Mouse (Mus musculus): ENCODE results near the gene Chit1. TPM values are rescaled to one million over a fixed set of nuclear protein-coding genes. Genes with fewer than 3 reads are reported as not detected.

Chit1 gene
- polyA plus RNA-seq, 1 experiment from 2014 or later = 0.09 TPM

DNA sequence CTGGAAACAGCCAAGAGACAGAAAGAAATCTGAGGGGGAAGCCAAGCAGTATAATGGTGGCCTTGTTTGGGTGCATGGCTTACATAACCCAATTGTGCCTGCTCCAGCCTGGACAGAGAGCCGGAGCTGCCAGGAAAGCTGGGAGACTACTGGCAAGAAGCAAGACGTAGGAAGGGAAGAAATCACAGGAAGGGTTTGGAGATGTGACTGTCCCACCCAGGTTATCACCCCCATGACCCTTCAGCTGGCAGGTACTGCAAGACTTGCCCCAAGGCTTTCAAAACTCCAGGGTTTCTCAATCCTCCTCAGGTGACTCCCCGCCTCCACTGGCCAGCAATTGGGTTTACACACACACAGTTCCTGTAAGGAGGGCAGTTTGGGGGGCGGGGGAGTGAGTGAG, 71.0 kb downstream of the Chit1 start, which contains the start of gene Chil1:
Gene Chil1, plus strand, starts transcription at position 152 of the 400 bp plus-strand sequence.
- Histone ChIP-seq H3K4me2 (replicated peaks) (no peak within 1 kb of the TSS), H3K9me3 (no peaks in the 10 kb centered on the region), H3K27me3 (0 out of 2 replicates have a peak, but pooled peaks cover 9% of the 10 kb centered on the region), H3K27ac (no peak within 1 kb of the TSS), H3K9ac (replicated peaks) (no peak within 1 kb of the TSS), H3K36me3 (no peaks in the 10 kb centered on the region), H3K4me3 (replicated peaks) (no peak within 1 kb of the TSS), H3K4me1 (replicated peaks) (0 out of 2 replicates have a peak, but pooled peaks cover 3% of the 10 kb centered on the region)
- WGBS = 64% methylated on average over 4 of the region's 4 CpGs
- no peak for ATAC-seq

DNA sequence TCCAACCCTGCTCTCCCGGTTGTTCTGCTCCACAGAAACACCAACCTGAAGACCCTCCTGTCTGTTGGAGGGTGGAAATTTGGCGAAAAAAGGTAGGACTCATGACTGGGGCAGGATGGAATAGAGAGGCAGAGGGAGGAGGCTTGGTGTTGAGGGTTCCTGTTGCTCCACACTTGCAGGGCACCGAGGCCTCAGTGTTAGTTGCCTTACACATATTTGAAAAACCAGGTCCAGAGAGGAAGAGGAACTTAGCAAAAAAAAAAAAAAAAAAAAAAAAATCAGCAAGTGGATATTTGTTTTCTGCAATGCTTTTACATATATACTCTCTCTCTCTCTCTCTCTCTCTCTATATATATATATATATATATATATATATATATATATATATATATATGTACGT, 73.0 kb downstream of the Chit1 start:
- Histone ChIP-seq H3K36me3 (no peaks in the 10 kb centered on the region), H3K9me3 (no peaks in the 10 kb centered on the region), H3K27me3 (0 out of 2 replicates have a peak, but pooled peaks cover 9% of the 10 kb centered on the region), H3K9ac (replicated peaks) (no peak overlapping the region), H3K4me3 (replicated peaks) (no peak overlapping the region), H3K27ac (no peak overlapping the region), H3K4me1 (replicated peaks) (peaks cover 14% of the 10 kb centered on the region), H3K4me2 (replicated peaks) (no peak overlapping the region)
- no peak for ATAC-seq
- WGBS = 95% methylated on average over 4 of the region's 4 CpGs

DNA sequence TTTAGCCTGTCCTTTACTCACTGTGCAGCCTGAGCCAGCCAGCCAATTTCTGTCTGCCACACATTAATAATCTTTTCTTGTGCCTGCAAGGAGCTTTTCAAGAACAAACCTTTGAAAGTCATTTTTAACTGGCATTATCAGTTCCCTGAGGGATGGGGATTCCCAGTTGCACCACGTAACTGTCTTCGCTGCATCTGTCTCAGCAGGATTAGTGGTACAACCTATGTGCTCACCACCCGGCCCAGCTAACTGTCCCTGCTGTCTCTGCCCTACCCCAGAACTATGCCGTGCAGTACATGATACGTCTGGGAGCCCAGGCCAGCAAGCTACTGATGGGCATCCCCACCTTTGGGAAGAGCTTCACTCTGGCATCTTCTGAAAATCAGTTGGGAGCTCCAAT, 77.2 kb downstream of the Chit1 start:
- no peak overlapping the region for H3K9ac ChIP-seq (replicated peaks)
- H3K27me3 ChIP-seq = 0 out of 2 replicates have a peak, but pooled peaks cover 9% of the 10 kb centered on the region
- ATAC-seq = 0 out of 2 replicates have a peak, but pooled peaks have one; percentile 27
- no peak overlapping the region for H3K4me3 ChIP-seq (replicated peaks)
- H3K4me1 ChIP-seq (replicated peaks) = peaks cover 20% of the 10 kb centered on the region
- peak overlapping the region; percentile 45; the same call in 1 of the 2 replicates for H3K27ac ChIP-seq
- 58% methylated on average over 5 of the region's 5 CpGs for WGBS
- H3K9me3 ChIP-seq = no peaks in the 10 kb centered on the region
- no peaks in the 10 kb centered on the region for H3K36me3 ChIP-seq
- H3K4me2 ChIP-seq (replicated peaks) = no peak overlapping the region

DNA sequence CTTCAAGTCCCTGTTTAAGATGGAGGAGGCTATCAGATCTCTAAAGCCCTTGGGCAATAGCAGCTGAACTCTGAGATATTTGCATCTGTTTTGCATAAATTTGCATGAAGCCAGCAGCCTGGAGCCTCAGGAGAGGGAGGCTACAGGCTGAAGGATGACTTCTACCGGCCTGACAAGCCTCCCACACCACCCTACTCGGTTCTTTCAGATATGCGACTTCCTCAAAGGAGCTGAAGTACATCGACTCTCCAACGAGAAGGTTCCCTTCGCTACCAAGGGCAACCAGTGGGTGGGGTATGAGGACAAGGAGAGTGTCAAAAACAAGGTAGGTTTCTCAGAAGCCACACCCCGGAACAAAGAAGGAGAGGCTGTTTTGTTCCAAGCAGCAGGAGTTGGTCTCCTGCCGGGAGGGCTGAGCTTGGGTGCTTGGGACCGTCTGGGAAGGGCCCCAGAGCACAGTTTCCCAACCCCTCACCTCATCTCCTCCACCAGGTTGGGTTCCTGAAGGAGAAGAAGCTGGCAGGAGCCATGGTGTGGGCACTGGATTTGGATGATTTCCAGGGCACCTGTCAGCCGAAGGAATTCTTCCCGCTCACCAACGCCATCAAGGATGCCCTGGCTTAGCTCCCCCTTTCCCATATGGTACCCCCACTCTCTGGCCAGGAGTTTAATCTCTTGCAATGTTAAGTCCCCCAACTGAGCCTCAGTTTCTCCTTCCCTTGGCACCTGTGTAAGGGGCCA, 78.1 kb downstream of the Chit1 start:
- H3K9me3 ChIP-seq = no peaks in the 10 kb centered on the region
- no peak overlapping the region for H3K4me3 ChIP-seq (replicated peaks)
- WGBS = 26% methylated on average over 12 of the region's 12 CpGs
- peaks cover 20% of the 10 kb centered on the region for H3K4me1 ChIP-seq (replicated peaks)
- 0 out of 2 replicates have a peak, but pooled peaks cover 4% of the 10 kb centered on the region for H3K27me3 ChIP-seq
- no peaks in the 10 kb centered on the region for H3K36me3 ChIP-seq
- H3K4me2 ChIP-seq (replicated peaks) = peak overlapping the region; percentile 4; the same call in 1 of the 2 replicates
- peak overlapping the region; percentile 45; the same call in 1 of the 2 replicates for H3K27ac ChIP-seq
- ATAC-seq = peak; percentile 66
- no peak overlapping the region for H3K9ac ChIP-seq (replicated peaks)

DNA sequence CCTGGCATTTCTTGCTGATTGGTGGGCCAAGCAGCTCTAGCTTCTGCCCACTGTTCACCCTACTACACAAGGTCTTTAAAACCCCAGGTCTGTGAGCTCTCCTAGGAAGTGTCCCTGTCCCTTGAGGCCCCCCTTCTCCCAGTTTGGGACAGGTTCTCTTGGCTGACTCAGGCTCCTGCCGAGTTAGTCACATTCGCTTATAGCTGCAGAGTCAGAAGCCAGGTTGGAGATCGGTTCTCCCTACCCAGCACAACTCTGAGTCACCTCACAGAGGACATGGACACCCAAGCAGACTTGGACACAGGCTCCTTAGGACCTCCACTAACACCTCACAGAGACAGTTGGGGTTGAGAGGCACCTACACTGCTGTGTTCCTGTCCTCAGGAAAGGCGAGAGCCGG, 80.2 kb downstream of the Chit1 start:
- 86% methylated on average over 5 of the region's 5 CpGs for WGBS
- H3K27me3 ChIP-seq = 0 out of 2 replicates have a peak, but pooled peaks cover 2% of the 10 kb centered on the region
- H3K4me3 ChIP-seq (replicated peaks) = no peak overlapping the region
- H3K9ac ChIP-seq (replicated peaks) = no peak overlapping the region
- H3K9me3 ChIP-seq = no peaks in the 10 kb centered on the region
- H3K36me3 ChIP-seq = no peaks in the 10 kb centered on the region
- no peak for ATAC-seq
- peaks cover 27% of the 10 kb centered on the region for H3K4me1 ChIP-seq (replicated peaks)
- no peak overlapping the region for H3K27ac ChIP-seq
- H3K4me2 ChIP-seq (replicated peaks) = no peak overlapping the region

DNA sequence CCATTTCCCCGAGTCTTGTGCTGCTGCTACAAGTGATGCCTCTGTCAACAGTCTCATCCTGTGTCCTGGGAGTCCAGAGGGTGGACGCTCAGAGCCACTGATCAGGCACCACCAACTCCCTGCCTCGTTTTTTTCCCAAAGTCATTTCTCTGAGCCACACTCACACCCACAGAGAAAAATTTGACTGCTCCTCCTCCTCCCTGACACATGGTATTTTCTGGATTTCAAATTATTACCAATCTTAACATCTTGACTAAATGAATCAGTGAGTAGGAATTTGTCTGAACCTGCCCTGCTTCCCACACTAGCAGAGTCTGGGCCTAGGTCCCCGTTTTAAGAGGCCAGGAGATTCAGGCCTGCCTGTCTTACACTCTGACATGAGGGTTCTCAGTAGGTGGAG, 81.0 kb downstream of the Chit1 start:
- H3K9me3 ChIP-seq = no peaks in the 10 kb centered on the region
- H3K4me1 ChIP-seq (replicated peaks) = peaks cover 27% of the 10 kb centered on the region
- no peak overlapping the region for H3K4me3 ChIP-seq (replicated peaks)
- no peaks in the 10 kb centered on the region for H3K36me3 ChIP-seq
- no peak overlapping the region for H3K27ac ChIP-seq
- H3K9ac ChIP-seq (replicated peaks) = no peak overlapping the region
- H3K4me2 ChIP-seq (replicated peaks) = no peak overlapping the region
- 59% methylated on average over 4 of the region's 4 CpGs for WGBS
- ATAC-seq = no peak
- no peaks in the 10 kb centered on the region for H3K27me3 ChIP-seq

DNA sequence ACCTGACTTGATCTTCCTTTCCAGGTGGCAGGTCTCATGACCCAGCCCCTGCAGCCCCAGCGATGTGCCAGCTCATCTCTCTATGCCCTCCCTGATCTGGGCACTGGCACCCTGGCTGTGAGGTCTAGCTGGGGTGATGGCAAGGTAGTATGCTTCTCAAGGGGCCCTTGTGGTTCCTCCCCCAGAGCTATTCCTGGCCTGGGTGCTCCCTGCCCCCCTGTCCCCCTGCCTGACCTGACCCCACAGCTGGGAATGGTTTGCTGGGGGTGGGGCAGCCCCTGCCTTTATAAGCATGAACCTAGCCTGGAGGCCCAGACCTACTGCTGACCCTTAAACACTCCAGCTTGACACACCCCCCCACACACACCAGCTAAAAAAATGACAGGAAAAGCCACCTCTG, 82.1 kb downstream of the Chit1 start, which contains the start of gene Mybph:
Gene Mybph, plus strand, starts transcription at position 323 of the 400 bp plus-strand sequence.
- WGBS = 94% methylated on average over 1 of the region's 1 CpGs
- Histone ChIP-seq H3K4me2 (replicated peaks) (no peak within 1 kb of the TSS), H3K36me3 (no peaks in the 10 kb centered on the region), H3K27ac (no peak within 1 kb of the TSS), H3K9me3 (no peaks in the 10 kb centered on the region), H3K9ac (replicated peaks) (no peak within 1 kb of the TSS), H3K27me3 (no peaks in the 10 kb centered on the region), H3K4me1 (replicated peaks) (peaks cover 23% of the 10 kb centered on the region), H3K4me3 (replicated peaks) (no peak within 1 kb of the TSS)
- no peak for ATAC-seq

DNA sequence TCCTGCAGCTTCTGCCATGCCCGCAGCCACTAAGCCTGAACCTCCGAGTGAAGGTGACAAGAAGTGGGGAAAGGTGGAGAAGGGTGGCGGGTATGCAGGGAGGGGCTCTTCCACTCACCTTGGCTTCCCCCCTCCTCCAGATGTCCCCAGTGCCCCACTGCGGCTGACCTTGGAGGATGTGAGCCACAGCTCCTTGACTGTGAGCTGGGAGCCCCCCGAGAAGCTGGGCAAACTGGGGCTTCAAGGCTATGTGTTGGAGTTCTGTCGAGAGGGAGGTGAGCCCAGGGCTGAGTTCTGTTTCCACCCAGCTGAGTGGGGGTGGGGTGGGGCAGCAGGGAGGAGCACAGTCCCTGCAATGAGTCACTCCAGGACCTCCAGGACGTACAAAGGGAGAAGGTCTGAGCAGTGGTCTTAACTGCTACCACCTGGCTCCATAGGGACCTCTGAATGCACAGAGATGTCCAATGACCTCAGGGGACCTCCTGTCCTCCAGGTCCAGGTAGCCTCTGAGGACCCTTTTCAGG, 82.7 kb downstream of the Chit1 start:
- Histone ChIP-seq H3K9ac (replicated peaks) (no peak overlapping the region), H3K9me3 (no peaks in the 10 kb centered on the region), H3K27ac (no peak overlapping the region), H3K36me3 (no peaks in the 10 kb centered on the region), H3K4me2 (replicated peaks) (no peak overlapping the region), H3K4me3 (replicated peaks) (no peak overlapping the region), H3K27me3 (no peaks in the 10 kb centered on the region), H3K4me1 (replicated peaks) (peaks cover 17% of the 10 kb centered on the region)
- ATAC-seq = no peak
- whole genome bisulfite sequencing = 73% methylated on average over 7 of the region's 7 CpGs

DNA sequence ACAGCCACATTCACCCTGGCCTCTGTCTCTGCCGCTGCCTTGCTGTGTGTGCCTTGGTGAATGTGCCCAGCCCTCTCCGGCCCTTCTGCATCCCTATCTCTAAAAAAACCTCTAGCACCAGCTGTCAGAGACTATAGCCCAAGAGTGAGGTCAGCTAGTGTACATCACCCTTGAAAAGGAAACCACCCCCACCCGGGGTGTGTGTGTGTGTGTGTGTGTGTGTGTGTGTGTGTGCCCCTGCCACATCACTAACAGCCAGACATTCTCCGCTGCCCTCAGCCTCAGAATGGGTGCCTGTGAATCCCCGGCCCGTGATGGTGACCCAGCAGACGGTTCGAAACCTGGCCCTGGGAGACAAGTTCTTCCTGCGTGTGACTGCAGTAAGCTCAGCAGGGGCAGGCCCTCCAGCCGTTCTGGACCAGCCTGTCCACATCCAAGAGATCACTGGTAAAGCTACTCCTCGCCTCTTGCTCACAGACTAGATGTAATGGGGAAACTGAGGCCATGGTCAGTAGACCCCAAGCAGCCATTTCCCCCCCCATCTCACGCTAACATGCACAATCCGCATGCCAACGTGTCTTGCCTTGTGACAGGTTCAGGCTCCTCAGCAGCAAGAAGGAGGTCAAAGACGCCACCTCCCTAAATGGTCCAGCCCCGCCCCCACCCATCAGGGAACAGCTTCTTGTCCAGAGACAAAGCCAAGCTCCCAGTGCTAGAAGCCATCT, 83.4 kb downstream of the Chit1 start:
- Histone ChIP-seq H3K36me3 (no peaks in the 10 kb centered on the region), H3K27ac (no peak overlapping the region), H3K9me3 (no peaks in the 10 kb centered on the region), H3K9ac (replicated peaks) (no peak overlapping the region), H3K4me2 (replicated peaks) (no peak overlapping the region), H3K4me3 (replicated peaks) (no peak overlapping the region), H3K27me3 (no peaks in the 10 kb centered on the region), H3K4me1 (replicated peaks) (peaks cover 9% of the 10 kb centered on the region)
- no peak for ATAC-seq
- 77% methylated on average over 16 of the region's 16 CpGs for WGBS

DNA sequence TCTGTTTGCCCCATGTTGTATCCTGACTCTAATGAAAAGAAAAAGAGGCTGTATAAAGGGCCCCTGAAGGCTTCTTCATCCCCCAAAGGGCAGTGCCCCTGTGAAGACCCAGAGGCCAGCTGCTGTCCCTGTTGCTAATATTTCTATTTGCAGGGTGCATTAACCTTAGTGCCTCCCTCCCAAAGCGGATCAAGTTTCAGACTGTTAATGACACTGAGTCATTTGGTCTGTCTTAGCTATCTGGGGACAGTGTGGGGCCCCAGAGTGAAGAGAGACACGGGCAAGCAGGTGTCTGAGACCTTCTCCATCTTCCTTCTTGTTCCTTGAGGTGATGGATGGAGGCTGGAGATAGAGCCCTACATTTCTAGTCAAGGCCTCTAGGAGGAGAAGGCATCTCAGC, 84.1 kb downstream of the Chit1 start:
- WGBS = 65% methylated on average over 2 of the region's 2 CpGs

DNA sequence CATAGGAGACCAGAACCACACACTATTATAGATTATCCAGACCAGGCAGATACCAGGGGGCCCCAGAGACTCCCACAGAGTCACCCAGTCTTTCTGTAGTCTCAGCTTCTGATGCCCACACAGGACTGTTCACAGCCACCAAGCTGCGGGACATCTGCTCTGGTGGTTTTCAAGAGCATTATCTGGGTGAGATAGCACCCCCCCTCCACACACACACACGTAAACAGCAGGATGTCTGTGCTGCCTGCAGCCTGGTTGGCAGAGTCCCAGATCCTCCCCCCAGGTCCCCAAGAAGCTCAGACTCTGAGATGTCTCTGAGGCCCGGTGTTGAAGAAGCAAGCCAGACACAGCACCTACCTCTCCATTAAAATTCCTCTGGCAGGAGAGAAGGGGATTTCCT, 84.5 kb downstream of the Chit1 start:
- H3K27me3 ChIP-seq = no peaks in the 10 kb centered on the region
- H3K4me1 ChIP-seq (replicated peaks) = peaks cover 8% of the 10 kb centered on the region; the same call in 1 of the 2 replicates
- no peak overlapping the region for H3K4me3 ChIP-seq (replicated peaks)
- no peak for ATAC-seq
- no peak overlapping the region for H3K4me2 ChIP-seq (replicated peaks)
- H3K9me3 ChIP-seq = no peaks in the 10 kb centered on the region
- no peaks in the 10 kb centered on the region for H3K36me3 ChIP-seq
- WGBS = 65% methylated on average over 3 of the region's 3 CpGs
- H3K9ac ChIP-seq (replicated peaks) = no peak overlapping the region
- no peak overlapping the region for H3K27ac ChIP-seq

More for the DNA sequence above, 84.1 kb downstream of the Chit1 start:
- no peak for ATAC-seq
- Histone ChIP-seq H3K36me3 (no peaks in the 10 kb centered on the region), H3K4me1 (replicated peaks) (peaks cover 8% of the 10 kb centered on the region; the same call in 1 of the 2 replicates), H3K4me2 (replicated peaks) (no peak overlapping the region), H3K27ac (no peak overlapping the region), H3K9me3 (no peaks in the 10 kb centered on the region), H3K9ac (replicated peaks) (no peak overlapping the region), H3K4me3 (replicated peaks) (no peak overlapping the region), H3K27me3 (no peaks in the 10 kb centered on the region)

DNA sequence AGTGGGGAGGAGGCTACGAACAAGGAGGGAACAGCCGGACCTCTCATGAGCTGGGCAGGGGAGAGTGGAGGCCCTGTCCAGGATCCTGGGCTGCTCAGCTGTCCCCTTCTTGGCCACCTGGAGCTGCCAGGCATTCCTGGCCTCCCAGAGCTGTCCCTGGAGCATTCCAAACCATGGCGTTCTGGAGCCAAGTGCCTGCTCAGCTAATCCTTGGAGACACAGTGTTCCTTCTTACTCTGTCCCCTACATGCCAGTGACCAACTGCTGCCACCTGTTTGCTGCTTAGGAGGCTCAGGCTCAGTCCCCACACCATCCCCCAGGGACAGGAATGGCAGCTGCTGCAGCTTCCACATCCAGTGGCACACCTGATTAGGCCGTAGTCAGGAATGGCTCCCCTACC, 84.9 kb downstream of the Chit1 start:
- Histone ChIP-seq H3K36me3 (no peaks in the 10 kb centered on the region), H3K27ac (no peak overlapping the region), H3K9ac (replicated peaks) (no peak overlapping the region), H3K4me1 (replicated peaks) (peaks cover 8% of the 10 kb centered on the region; the same call in 1 of the 2 replicates), H3K4me2 (replicated peaks) (no peak overlapping the region), H3K4me3 (replicated peaks) (no peak overlapping the region), H3K9me3 (no peaks in the 10 kb centered on the region), H3K27me3 (no peaks in the 10 kb centered on the region)
- WGBS = 49% methylated on average over 4 of the region's 4 CpGs
- ATAC-seq = no peak
